Mouse (Mus musculus) adrenal gland, adult 18-20 months (tissue): Measurements from ENCODE around the gene Mrpl52. TPM values are rescaled to one million over a fixed set of nuclear protein-coding genes. Genes with fewer than 3 reads are reported as not detected.
A peak's percentile ranks its signal among the peaks of the same experiment; 100 is the strongest.

Experiments used
- DNase-seq, 2 experiments: peaks; one replicate each; pipeline ENCODE4 v3.0.0; 2021 to 2022; ENCODE audit warnings: low spot score in 2 of 2
- total RNA-seq, 2 experiments: library from RNA; stranded (reverse); gene quantifications; 1 replicate in 1 of 2; 2 replicates in 1 of 2; pipeline ENCODE4 v1.2.3; 2021

Mrpl52 gene
- total RNA-seq, 2 experiments from 2014 or later, result 180 to 210 TPM

DNA sequence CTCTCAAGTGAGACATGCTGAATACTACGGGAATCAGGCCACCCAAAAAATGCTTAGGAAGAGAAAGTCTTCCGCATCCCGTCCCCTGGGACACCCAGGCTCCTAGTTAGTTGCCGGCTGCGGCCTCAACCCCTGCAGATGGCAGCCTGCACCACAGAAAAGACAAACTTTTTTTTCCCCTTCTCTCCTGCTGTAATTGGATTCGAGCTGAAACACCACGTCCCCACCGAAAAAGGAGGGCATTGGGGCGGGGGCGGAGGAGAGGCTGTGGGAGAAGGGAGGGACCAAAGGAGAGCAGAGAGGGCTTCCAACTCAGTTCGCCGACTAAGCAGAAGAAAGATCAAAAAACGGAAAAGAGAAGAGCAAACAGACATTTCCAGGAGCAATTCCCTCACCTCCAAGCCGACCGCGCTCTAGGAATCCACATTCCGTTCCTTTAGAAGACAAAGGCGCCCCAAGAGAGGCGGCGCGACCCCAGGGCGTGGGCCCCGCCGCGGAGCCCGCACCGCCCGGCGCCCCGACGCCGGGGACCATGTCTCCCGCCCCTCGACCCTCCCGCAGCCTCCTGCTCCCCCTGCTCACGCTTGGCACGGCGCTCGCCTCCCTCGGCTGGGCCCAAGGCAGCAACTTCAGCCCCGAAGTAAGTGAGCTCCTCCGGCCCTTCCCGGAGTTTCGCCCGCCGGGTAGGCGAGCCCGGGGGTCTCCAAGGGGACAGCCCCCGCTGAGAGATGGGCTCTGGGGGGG, 4.8 kb downstream of the Mrpl52 start, which contains the start of gene Mmp14:
Mmp14 (plus strand) TSS at position 279 of the 744 bp plus-strand sequence.
- DNase-seq, result peak; percentile 57 to 64

DNA sequence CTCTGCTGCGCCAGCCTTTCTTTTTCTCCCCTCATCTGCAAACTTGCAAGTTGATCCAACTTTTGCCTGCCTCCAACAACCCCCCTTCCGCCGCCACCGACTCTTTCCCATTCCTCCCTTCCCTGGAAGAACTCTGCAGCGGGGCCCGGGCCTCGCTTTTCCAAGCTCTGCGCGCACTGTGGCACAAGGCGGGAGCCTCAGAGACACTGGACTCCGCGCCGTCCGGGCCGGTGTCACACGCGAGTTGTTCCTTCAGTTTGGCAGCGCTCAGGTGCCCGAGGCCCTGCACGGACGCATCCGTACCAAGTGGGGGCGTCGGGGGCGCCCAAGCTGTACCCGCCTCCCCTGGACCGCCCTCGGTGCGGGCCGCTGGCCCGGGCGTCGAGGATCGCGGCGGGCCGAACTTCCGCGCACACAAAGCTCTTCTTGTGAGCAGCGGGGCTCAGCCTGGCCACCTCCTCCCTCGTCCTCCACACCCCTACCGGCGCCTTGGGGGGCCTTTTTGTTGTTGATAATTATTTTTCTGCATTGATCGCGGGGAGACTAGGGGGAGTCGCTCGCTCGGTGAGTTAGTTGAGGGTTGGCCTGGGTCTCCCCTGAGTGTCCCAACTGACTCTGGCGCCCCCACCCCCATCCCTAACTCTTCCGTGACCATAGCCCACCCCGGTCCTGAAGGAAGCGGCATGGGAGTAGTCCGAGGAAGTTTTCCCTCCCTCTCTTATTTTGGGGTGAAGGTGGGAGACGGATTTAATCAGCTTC, 5.5 kb downstream of the Mrpl52 start:
- peak; percentile 48 to 55 for DNase-seq

DNA sequence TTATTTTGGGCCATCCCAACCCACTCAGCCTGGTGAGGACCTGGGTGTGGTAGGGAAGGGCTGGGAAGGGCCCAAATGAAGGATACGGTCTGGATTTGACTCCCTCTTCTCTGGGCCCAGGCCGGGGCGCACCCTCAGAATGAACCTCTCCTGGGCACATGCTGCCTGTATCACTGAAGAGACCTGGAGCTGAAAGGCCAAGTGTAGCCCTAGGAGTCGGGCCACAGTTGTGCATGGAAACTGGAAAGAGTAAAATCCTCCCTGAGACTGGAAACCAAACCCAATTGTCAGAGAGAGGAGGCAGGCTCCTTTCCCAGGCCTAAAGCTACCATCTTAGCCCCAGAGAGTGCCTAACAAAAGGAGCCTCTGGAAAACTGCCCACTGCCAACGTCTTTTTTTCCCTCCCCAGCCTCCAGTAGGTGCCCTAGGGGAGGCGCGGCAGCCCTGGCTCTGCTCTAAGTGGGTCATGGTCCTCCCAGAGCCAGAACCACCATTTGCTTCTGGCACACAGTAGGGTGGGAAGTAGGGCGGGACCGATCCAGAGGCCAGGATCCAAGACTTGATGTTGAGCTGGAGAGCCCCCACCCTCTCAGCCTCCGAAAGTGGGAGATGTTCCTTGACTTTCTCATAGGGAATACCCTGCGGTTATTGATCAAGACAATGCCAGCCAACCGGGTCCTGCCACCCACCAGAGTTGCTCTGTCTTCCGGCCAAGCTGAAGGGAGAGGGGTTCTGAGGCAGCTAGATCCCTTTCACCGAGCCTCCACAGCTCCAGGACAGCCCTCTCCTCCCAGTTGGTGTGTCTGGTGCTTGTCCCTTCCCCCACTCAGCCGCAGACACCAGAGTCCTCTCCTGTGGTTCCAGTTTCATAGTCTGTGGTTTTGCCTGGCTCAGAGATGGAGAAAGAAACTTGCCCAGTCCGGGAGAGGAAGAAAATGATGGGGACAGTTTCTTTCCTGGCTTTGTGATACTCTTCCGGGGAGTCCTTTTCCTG, 6.4 kb downstream of the Mrpl52 start:
- DNase-seq, result no peak

DNA sequence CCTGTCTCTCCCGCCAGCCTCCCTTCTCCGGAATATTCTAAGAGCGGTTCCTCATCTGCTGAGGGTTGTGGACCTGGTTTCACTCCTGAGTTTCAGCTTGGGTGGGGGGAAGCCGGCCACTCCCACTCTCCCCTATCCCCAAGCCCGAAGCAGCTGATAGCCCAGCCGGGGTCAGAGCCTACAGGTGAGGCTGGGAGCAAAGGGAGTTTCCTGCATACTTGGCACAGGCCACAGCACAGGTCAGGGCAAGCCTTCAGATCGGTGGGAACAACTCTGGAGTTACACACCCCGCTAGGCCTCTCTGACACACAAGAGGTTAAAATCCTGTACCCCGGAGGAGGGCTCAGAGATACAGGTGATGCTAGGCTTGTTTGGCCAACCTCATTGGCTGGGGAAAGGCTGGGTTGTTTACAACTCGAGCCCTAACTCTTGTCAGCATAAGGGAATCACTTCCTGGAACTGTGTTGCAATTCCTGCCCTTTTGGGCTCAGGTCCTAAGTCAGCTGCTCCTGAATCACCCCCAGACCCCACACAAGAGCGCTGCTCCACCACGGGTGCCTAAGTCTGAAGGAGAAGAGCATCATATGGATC, 7.3 kb downstream of the Mrpl52 start:
- DNase-seq, result no peak

DNA sequence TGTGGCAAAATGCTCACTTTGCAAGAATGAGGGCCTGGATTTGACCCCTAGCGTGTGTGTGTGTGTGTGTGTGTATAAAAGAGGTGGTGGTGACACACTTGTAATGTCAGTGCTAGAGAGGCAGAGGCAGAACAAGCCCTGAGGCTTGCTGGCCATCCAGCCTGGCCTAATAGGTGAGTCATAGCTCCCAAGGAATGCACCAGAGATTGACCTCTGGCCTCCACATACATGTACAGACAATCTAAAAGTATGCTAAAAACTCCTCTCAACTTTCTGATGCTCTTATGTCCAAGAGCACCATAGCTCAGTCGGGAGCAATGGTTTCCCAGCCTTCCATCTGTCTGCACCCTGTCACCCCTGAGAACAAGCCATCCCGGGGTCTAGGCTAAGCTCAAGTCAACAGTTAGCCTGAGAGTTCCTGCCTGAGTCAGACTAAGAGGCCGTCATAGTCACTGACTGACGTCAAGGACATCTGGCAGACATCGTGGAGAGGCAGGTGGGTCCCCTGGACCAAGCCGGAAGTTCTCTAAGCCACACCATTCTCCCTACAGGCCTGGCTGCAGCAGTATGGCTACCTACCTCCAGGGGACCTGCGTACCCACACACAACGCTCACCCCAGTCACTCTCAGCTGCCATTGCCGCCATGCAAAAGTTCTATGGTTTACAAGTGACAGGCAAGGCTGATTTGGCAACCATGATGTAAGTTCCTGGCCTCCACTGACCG, 8.6 kb downstream of the Mrpl52 start:
- no peak for DNase-seq

DNA sequence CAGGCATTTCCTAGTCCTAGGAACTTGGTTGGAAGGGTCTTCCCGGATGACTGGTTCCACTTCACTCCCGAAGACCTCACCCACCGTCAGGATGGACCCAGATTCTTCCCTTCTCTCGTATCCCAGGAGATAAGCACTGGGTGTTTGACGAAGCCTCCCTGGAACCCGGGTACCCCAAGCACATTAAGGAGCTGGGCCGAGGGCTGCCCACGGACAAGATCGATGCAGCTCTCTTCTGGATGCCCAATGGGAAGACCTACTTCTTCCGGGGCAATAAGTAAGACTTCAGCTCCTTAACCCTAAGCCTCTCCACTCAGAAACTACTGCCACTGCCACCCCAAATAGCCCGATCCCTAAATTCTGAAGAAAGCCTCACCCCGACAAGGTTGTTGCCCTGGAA, 12.4 kb downstream of the Mrpl52 start:
- no peak for DNase-seq

DNA sequence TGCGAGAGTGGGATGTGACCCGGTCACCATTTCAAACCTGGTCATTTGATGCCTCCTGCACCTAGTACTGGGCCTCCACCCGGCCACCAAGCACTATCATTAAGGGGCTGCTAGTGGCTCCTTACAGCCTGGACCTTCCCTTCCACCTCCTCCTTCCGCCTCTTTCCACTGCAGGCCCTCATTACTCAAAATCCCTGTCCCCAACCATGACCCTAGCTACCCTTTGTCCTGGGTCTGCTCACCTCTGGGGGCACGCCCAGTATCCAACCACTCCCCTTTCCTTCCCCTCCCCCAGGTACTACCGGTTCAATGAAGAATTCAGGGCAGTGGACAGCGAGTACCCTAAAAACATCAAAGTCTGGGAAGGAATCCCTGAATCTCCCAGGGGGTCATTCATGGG, 12.9 kb downstream of the Mrpl52 start:
- no peak for DNase-seq

DNA sequence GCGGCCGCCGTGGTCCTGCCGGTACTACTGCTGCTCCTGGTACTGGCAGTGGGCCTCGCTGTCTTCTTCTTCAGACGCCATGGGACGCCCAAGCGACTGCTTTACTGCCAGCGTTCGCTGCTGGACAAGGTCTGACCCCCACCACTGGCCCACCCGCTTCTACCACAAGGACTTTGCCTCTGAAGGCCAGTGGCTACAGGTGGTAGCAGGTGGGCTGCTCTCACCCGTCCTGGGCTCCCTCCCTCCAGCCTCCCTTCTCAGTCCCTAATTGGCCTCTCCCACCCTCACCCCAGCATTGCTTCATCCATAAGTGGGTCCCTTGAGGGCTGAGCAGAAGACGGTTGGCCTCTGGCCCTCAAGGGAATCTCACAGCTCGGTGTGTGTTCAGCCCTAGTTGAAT, 13.8 kb downstream of the Mrpl52 start:
- no peak for DNase-seq

DNA sequence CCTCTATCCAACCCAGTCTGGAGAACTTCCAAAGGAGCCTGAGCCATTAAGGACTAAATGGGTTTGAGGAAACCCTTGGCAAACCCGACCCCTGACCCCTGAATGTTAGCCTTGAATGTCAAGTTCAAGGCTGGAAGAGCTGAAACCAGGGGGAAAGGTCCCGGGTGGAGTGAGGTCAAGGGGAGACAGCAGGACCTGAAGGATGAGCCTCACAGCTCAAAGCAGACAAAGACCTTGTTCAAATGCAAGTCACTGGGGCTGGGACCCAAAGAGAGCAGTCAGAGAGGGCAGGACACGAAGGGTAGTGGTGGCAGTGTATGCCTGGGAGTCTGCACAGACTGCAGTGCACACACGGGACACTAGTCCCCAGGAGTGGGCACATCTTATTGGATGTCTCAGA, 14.7 kb downstream of the Mrpl52 start:
- no peak for DNase-seq

DNA sequence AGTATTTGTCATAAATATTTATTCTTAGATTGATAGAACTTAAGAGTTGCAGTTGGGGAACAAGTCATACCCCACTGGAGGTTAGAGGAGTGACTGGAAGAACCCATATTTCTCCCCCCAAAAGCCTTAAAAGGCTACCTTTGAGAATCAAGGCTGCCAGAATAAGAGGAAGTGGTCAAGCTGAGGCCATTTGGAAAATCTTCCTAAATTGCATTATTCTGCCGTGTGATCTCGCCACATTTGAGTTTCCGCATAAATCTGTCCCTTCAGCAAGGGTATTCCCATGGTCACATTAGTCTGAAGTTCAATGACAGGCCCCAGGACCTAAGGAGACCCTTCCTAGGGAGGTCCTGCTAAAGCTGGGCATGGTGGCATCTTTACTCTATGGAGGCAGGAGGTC, 15.8 kb downstream of the Mrpl52 start:
- DNase-seq, result no peak

DNA sequence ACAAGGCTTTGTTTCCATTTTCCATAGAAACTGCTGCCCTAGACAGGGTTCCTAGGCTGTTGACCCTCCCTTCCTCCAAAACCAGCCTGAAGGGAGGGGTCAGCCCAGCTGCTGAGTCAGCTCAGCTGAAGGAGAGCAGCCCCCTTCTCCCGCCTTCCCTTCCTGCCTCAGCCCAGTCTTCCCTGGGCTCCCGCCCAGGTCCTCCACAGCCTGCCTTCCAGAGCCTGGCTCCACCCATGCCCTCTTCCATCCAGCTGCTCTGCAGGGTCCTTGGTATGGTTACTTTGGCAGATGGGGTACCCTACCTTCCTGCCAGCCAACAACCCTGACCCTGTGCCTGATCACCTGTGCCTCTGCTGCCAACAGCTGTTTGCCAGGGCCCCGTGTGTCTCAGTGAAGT, 16.5 kb downstream of the Mrpl52 start:
- DNase-seq, result no peak

DNA sequence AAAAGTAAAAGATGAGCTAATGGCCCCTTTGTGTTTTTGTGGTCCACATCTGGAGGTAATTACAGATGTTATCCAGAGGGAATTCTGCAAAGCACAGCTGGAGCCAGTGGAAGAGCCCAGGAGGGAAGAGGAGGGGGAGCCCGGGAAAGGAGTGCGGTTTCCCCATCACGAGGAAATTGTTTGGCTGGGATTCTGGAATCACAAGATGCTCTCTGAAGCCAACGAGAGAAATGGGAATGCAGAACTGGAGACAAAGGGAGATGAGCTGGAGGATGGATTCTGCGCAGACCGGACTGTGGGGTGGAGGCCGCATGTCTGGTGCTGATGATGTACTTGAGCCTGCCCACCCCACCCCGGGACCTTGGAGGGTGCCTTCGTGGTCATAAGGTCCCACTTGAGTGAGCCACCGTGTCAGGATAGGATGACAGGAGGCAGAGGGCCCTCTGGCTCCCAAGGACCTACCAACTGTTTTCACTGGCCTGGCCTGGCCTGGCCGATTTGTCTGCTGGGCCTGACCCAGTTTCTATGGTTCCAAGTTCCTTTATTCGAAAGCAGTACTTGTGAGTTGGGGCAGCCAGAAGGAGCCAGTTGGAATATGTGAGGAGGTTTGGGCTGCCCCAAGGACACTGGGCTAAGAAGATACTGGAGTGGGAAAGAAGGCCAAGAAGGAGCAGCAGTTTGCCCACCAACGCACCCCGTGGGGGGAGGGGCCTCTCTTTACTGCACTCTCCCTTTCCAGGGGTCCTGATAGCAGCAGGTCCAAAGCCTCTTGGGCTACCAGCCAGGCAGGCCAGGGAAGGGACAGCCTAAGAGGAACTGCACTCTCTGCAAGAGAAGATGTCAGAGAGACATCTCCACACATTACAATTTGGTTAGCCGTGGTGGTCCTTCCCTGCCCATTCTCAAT, 17.3 kb downstream of the Mrpl52 start:
- no peak for DNase-seq

DNA sequence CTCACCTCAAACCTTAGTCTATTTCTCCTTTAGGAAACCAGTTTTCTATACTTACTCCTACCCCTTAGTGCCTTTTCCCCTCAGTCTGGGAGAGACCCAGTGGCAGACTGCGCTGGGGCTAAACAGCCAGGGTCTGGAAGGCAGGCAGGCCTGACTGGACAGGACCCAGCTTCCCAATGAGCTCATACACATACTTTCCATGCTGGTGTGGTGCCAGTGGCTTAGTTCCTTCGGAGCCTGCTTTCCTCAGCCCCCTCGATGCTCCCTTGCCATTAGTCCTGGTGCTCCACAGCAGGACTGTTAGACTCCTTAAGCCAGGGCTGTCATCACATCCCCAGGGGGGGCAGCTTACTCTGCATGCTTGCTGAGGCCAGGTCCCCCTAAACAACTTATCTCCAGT, 18.8 kb downstream of the Mrpl52 start:
- no peak for DNase-seq

DNA sequence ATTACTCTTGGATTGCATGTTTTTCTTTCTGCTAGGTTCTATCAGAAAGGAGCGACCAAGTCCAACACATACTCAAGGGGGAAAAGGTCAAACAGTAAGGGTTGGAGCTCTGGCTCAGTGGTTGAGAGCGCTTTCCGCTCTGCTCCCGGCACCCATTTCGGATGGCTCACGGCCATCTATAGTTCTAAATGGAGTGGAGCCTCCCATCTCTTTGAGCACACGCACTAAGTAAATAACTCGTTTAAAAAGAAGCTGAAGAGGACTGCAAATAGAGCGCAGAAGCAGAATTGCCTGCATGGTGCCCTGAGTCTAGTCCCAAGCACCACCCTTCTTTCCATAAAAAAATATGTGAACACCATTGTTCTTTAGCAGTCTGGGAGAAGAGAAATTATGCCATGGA, 26.9 kb downstream of the Mrpl52 start:
- DNase-seq, result no peak

DNA sequence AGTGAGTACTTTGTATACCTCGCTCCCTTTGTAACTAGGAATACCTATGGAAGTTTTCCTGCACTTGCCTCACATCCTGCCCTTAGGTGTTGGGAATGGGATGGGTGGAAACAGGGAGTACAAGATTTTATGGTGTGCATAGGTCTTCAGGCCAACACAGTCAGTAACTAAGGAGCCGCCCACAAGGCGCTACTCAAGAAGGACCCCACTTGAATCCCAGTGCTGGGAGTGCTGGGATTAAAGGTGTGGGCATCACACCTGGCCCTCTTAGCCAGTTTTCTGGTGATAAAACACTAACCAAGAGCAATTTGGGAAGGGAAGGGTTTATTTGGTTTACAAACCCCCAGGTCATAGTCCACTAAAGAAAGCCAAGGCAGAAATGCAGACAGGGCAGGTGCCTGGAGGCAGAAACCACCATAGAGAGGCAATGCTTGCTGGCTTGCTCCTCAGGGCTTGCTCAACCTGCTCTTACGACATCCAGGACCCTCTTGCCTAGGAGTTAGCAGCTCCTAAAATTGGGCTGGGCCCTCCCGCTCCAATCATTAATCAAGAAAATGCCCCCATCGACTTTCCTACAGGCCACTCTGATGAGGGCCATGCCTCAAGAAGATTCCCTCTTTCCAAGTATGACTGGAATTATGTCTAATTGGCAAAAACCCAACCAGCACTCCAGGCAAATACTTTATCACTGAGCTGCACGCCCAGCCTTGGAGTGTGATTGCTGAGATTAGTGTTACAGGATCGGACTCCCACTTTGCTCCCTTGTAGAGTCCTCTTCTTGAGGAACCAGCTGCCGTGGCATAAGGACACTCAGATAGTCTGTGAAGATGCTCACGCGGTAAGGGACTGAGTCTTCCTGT, 28.2 kb downstream of the Mrpl52 start:
- no peak for DNase-seq

DNA sequence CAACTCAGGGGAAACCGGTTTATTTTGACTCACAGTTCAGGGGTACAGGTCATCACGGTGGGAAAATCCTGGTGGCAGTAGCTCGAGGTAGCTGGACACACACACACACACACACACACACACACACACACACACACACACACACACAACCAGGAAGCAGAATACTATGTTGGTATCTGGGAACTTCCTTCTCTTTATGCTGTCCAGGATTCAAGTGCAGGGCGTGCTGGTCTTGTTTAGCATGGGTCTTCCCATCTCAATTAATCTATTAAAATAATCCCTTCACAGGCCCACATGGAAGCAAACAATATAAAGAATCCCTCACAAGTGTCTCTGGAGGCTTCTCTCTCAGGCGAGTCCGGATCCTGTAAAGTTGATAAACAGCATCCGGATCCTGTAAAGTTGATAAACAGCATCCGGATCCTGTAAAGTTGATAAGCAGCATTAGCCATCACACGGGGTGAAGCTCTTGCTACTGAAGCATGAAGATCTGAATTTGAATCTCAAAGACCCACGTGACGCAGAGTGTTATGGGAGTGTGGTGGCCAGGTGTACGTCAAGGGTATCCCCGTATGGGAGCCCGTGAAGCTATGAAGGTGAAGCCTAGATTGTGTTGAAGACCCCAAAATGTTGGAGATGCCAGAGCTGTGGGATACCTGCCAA, 31.3 kb downstream of the Mrpl52 start:
- DNase-seq, result no peak

DNA sequence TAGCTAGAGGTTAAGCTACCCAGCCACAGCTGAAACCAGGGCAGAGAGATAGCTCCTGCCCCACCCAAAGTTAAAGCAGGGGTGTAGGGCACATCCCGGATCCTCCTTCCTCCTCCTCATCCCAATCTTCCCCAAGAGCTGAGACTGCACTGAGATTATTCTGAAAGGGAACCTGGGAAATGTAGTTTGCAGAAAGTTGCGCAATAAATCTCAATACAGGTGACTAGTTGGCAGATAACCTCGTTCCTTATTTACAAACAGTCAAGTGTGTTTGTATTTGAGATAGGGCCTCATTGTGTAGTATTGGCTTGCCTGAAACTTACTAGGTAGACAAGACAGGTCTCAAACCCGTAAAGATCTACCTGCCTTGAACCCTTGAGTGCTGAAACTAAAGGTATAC, 35.4 kb downstream of the Mrpl52 start:
- no peak for DNase-seq
